Mouse (Mus musculus) adrenal gland, postnatal 25 days (tissue): ENCODE data around the gene Crb2. TPM values are rescaled to one million over a fixed set of nuclear protein-coding genes. Genes with fewer than 3 reads are reported as not detected.

Experiments
- total RNA-seq: library from RNA; stranded (reverse); gene quantifications from 2 replicates; pipeline ENCODE4 v1.2.3, GENCODE M21; 2021

The Crb2 gene
- total RNA-seq, 1 experiment from 2014 or later = 0.52 TPM

Other genes with a start within 250 kb of the Crb2 start
- gene Strbp, start 72.4 kb upstream of the Crb2 start, total RNA-seq = 79.1 and 91.4 TPM in 2 replicates